Mouse (Mus musculus): ENCODE data around the gene 1700020N01Rik. TPM values are rescaled to one million over a fixed set of nuclear protein-coding genes. Genes with fewer than 3 reads are reported as not detected.
A peak's percentile ranks its signal among the peaks of the same experiment; 100 is the strongest.

Gene 1700020N01Rik
- polyA plus RNA-seq, 1 experiment from 2014 or later = not detected

- H3K9me3 ChIP-seq = no peaks in the 10 kb centered on the region
- no peaks in the 10 kb centered on the region for H3K27me3 ChIP-seq (replicated peaks)
- no peaks in the 10 kb centered on the region for H3K36me3 ChIP-seq
- H3K9ac ChIP-seq = no peak overlapping the region
- 59% methylated on average over 5 of the region's 5 CpGs for WGBS
- H3K4me1 ChIP-seq = peaks cover 4% of the 10 kb centered on the region; the same call in 1 of the 2 replicates
- H3K4me3 ChIP-seq (replicated peaks) = no peak overlapping the region
- no peak overlapping the region for H3K4me2 ChIP-seq
- no peak for ATAC-seq (ENCODE audit: insufficient read depth, low FRiP score, low read depth)
- no peak overlapping the region for H3K27ac ChIP-seq
Observed at GRCm38 (mm10) chr10:21606931-21607330, 14.0 kb downstream of the 1700020N01Rik start.

DNA sequence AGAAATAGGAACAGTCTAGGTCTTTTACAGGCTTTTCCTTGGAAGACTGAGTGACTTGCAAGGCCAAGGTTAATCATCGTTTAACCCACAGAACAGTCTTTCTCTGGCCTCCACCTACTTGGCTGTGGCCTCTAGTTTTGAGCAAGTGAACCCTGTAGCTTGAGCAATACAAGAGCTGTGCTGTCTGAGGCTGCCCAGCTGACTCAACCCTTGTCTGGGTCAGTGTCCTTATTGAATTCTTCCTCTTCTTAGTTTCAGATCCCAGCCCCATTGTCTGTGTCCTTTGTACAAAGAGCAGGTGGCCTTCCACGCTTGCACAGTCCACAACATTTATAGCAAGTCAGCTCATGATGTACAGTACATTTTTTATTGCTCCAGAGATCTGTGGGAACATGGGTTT lies 16.6 kb downstream of the 1700020N01Rik start:
- 72% methylated on average over 2 of the region's 2 CpGs for WGBS
- Histone ChIP-seq H3K4me2 (no peak overlapping the region), H3K4me3 (replicated peaks) (no peak overlapping the region), H3K27ac (no peak overlapping the region), H3K9ac (no peak overlapping the region), H3K36me3 (no peaks in the 10 kb centered on the region), H3K9me3 (no peaks in the 10 kb centered on the region), H3K27me3 (replicated peaks) (no peaks in the 10 kb centered on the region), H3K4me1 (peaks cover 4% of the 10 kb centered on the region; the same call in 1 of the 2 replicates)
- ATAC-seq (ENCODE audit: insufficient read depth, low FRiP score, low read depth) = no peak

DNA sequence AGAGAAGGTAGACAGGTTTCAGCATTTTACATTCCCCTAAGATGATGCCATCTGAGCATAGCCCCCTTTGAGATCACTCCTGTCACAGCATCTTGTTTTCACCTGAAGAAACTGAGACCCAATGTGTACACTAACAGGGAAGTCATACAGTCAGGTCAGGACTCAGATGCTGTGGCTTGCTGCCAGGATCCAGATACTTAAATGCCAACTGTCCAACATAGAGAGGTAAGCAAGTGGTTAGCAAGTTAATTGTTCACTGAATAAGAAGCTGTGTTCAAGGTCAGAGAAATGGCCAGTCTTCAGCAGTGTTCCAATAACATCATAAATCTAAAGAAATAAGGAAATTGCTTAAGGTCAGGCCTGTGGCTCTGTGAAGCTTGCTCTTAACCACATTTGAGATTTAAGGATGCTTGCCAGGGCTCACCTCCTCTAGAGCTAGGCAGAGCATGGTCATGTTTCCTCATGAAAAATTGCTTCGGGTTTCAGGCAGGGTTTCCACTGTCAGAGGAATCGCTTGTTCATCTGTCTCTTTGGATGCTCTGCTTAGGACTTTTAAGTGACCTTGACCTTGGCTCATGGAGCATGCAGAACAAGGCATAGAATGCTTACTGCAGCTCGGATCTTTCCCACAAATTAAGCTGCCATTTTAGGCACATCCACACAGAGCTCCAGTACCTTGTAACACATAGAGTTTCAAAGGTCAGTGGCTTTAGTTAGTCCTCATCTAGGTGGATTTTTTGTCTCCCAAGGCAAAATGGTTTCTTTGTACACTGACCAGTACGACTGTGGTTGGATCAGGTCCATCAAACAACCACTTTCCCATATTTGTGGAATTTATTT lies 20.3 kb downstream of the 1700020N01Rik start:
- Histone ChIP-seq H3K27ac (no peak overlapping the region), H3K9ac (no peak overlapping the region), H3K27me3 (replicated peaks) (no peaks in the 10 kb centered on the region), H3K4me3 (replicated peaks) (no peak overlapping the region), H3K36me3 (no peaks in the 10 kb centered on the region), H3K4me1 (no peaks in the 10 kb centered on the region), H3K4me2 (no peak overlapping the region), H3K9me3 (no peaks in the 10 kb centered on the region)
- WGBS = 70% methylated on average over 4 of the region's 4 CpGs
- ATAC-seq (ENCODE audit: insufficient read depth, low FRiP score, low read depth) = no peak

- Histone ChIP-seq H3K9me3 (no peaks in the 10 kb centered on the region), H3K4me2 (no peak overlapping the region), H3K27ac (no peak overlapping the region), H3K4me3 (replicated peaks) (no peak overlapping the region), H3K4me1 (no peaks in the 10 kb centered on the region), H3K27me3 (replicated peaks) (no peaks in the 10 kb centered on the region), H3K36me3 (no peaks in the 10 kb centered on the region), H3K9ac (no peak overlapping the region)
- no peak for ATAC-seq (ENCODE audit: insufficient read depth, low FRiP score, low read depth)
- WGBS = 80% methylated on average over 1 of the region's 1 CpGs
Observed at GRCm38 (mm10) chr10:21614520-21614919, 21.6 kb downstream of the 1700020N01Rik start.

DNA sequence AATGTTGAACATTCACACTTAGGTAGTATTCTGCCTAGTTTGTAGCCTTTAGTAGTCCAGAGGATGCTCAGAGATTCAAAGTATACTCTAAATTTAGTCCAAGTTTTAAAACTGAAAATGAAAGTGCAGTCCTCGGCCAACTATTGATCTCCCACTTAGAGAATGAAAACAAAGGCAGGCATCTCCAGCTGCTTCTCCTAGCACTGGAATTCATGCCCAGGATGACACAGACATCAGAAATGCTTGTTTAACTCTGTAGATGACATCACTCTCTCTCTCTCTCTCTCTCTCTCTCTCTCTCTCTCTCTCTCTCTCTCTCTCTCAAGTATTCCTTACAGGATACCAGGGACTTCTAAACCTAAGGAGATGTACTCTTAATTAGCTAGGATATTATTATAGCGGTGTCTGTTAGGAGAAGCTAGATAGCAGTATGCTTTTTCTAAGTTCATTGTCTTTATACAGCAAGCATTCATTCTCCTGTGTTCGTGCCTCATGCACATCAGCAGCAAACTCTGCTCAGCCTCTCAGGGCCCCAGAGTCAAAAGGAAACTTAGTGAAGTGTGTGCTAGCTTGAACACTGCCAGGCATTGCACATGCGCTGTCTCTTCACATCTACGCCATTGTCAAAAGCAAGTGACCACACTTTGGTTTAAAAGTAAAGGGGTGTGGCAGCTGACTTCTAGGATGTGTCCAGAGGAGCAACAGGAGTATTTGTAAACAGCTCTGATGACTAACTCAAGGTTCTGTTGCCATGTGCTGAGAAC lies 26.0 kb downstream of the 1700020N01Rik start:
- no peak overlapping the region for H3K27ac ChIP-seq
- no peak overlapping the region for H3K9ac ChIP-seq
- H3K36me3 ChIP-seq = no peaks in the 10 kb centered on the region
- H3K9me3 ChIP-seq = no peaks in the 10 kb centered on the region
- no peaks in the 10 kb centered on the region for H3K4me1 ChIP-seq
- no peak overlapping the region for H3K4me3 ChIP-seq (replicated peaks)
- no peak for ATAC-seq (ENCODE audit: insufficient read depth, low FRiP score, low read depth)
- no peaks in the 10 kb centered on the region for H3K27me3 ChIP-seq (replicated peaks)
- no peak overlapping the region for H3K4me2 ChIP-seq
- 70% methylated on average over 5 of the region's 5 CpGs for WGBS

DNA sequence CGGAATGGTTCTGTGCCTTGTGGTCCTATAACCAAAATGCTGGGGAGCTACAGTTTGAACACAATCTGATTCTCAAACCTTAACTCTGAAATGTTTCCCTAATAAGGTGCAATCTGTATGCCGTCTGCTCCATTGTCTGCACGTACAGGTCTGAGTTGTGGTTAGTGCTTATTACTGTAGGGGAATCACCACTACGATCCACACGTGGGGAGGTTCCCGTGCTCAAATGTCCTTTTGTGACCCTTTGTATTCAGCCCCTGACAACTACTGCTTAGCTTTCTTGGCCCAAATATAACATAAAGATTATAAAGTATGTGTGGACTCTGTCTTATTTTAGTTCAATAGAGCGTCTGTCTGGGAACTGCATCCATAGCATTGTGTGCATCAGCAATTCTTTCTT lies 29.1 kb downstream of the 1700020N01Rik start:
- H3K4me2 ChIP-seq = no peak overlapping the region
- H3K9ac ChIP-seq = no peak overlapping the region
- H3K9me3 ChIP-seq = no peaks in the 10 kb centered on the region
- H3K4me1 ChIP-seq = no peaks in the 10 kb centered on the region
- 72% methylated on average over 7 of the region's 7 CpGs for WGBS
- H3K27me3 ChIP-seq (replicated peaks) = no peaks in the 10 kb centered on the region
- no peak overlapping the region for H3K27ac ChIP-seq
- ATAC-seq (ENCODE audit: insufficient read depth, low FRiP score, low read depth) = no peak
- H3K36me3 ChIP-seq = no peaks in the 10 kb centered on the region
- H3K4me3 ChIP-seq (replicated peaks) = no peak overlapping the region

DNA sequence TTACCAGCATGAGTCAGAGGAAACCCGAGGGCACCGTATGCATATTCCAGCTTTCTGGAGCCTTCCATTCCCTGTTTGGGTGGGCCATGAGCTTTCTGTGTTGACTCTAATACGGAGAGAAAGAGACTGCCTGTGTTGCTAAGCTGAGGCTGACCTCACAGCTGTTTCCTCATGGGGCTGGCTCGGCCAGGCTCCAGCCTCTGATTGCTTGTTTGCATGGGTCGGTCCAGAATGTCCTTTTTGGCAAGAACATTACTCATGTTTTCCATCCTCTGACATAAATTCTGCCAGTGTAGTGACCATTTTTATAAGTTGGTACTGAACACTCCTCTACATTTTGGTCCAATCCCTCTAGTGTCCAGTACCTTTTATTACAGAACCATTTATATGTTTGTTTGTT lies 35.6 kb downstream of the 1700020N01Rik start:
- no peak for ATAC-seq (ENCODE audit: insufficient read depth, low FRiP score, low read depth)
- 44% methylated on average over 5 of the region's 5 CpGs for WGBS
- H3K27me3 ChIP-seq (replicated peaks) = no peaks in the 10 kb centered on the region
- no peaks in the 10 kb centered on the region for H3K4me1 ChIP-seq
- H3K4me2 ChIP-seq = no peak overlapping the region
- H3K9ac ChIP-seq = no peak overlapping the region
- H3K36me3 ChIP-seq = no peaks in the 10 kb centered on the region
- H3K27ac ChIP-seq = no peak overlapping the region
- H3K9me3 ChIP-seq = no peaks in the 10 kb centered on the region
- no peak overlapping the region for H3K4me3 ChIP-seq (replicated peaks)

DNA sequence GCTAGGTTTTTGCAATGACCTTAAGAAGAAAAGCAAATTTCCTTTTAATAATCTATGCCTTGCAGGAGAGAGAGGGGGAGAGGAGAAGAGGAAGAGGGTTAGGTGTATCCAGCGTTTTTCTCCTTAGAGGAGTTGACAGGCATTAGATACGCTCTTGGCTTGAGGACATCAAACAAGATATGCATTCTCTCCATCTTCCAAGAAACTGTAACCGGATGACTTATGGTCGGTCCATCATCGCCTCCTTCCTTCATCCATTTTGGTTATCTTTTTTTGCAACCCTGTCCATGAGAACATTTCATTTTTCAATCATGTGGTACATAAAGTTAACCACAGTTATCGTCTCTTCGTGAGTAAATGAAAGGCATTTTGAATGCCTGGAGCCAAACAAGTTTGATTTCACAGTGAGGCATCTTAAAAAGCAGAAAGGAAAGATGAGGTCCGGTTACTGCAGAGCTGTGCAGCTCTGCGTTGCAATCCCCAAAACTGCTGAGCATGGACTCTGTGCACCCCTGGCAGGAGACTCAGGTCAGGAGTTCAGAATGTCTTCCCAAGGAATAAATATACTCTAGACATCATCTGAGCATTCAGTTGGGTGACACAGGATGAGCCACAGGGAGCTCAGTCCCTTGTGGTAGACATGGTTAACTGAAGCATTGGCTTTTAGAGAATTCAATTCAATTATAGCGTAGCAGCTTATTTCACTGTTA lies 36.2 kb downstream of the 1700020N01Rik start:
- no peak for ATAC-seq (ENCODE audit: insufficient read depth, low FRiP score, low read depth)
- H3K9ac ChIP-seq = no peak overlapping the region
- no peak overlapping the region for H3K27ac ChIP-seq
- H3K27me3 ChIP-seq (replicated peaks) = no peaks in the 10 kb centered on the region
- H3K4me3 ChIP-seq (replicated peaks) = no peak overlapping the region
- 84% methylated on average over 10 of the region's 10 CpGs for WGBS
- no peaks in the 10 kb centered on the region for H3K36me3 ChIP-seq
- H3K9me3 ChIP-seq = no peaks in the 10 kb centered on the region
- no peak overlapping the region for H3K4me2 ChIP-seq
- H3K4me1 ChIP-seq = no peaks in the 10 kb centered on the region

- H3K4me2 ChIP-seq = no peak overlapping the region
- no peaks in the 10 kb centered on the region for H3K4me1 ChIP-seq
- no peaks in the 10 kb centered on the region for H3K36me3 ChIP-seq
- H3K27ac ChIP-seq = no peak overlapping the region
- no peak for ATAC-seq (ENCODE audit: insufficient read depth, low FRiP score, low read depth)
- H3K9me3 ChIP-seq = no peaks in the 10 kb centered on the region
- no peak overlapping the region for H3K9ac ChIP-seq
- H3K4me3 ChIP-seq (replicated peaks) = no peak overlapping the region
- no peaks in the 10 kb centered on the region for H3K27me3 ChIP-seq (replicated peaks)
- WGBS = 92% methylated on average over 1 of the region's 1 CpGs
Observed at GRCm38 (mm10) chr10:21631481-21631880, 38.5 kb downstream of the 1700020N01Rik start.

- Histone ChIP-seq H3K4me1 (no peaks in the 10 kb centered on the region), H3K9ac (no peak overlapping the region), H3K27ac (no peak overlapping the region), H3K4me3 (replicated peaks) (no peak overlapping the region), H3K9me3 (no peaks in the 10 kb centered on the region), H3K27me3 (replicated peaks) (no peaks in the 10 kb centered on the region), H3K36me3 (no peaks in the 10 kb centered on the region), H3K4me2 (no peak overlapping the region)
- WGBS = 62% methylated on average over 5 of the region's 5 CpGs
- ATAC-seq (ENCODE audit: insufficient read depth, low FRiP score, low read depth) = no peak
Observed at GRCm38 (mm10) chr10:21632687-21633086, 39.7 kb downstream of the 1700020N01Rik start.

DNA sequence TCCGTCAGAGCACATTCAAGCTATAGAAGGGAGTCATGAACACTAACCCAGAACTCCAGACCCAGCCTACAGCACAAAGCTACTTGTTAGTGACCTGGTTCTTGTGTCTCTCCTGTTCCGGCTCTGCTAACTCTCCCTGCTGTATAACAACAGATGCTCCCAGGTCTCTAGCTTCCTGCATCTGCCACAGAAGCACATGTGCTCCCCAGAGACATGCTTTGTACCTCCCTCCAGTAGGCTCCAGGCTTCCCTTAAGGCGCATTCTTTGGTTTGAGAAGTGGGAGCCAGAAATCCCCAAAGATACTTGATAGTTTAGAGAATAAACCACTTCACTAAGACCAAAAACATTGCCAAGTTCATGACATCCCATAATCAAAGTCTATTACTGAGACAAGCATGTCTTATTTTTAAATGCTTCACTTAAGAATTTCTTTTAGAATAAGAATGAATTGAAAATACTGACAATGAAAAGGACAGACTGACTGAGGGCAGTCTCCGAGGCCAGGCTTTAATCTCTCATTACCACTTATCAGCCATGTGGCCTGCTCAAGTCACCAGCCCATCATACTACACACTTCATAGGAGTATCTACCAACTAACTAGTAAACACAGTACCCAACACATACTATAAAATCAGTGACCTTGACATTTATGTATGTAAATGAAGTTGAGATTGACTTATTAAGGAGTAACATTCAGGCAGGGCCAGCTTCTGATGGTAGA lies 43.2 kb downstream of the 1700020N01Rik start:
- ATAC-seq (ENCODE audit: insufficient read depth, low FRiP score, low read depth) = no peak
- 74% methylated on average over 4 of the region's 4 CpGs for WGBS
- 0 out of 2 replicates have a peak overlapping the region, but pooled peaks have one; percentile 26 for H3K27ac ChIP-seq
- no peaks in the 10 kb centered on the region for H3K36me3 ChIP-seq
- no peaks in the 10 kb centered on the region for H3K9me3 ChIP-seq
- no peaks in the 10 kb centered on the region for H3K27me3 ChIP-seq (replicated peaks)
- no peak overlapping the region for H3K4me3 ChIP-seq (replicated peaks)
- no peak overlapping the region for H3K9ac ChIP-seq
- H3K4me1 ChIP-seq = no peaks in the 10 kb centered on the region
- no peak overlapping the region for H3K4me2 ChIP-seq
